Mouse (Mus musculus) mouse trophoblast stem cell (cell line): ENCODE results near the gene Ada.
"Not testable (repeated sequence)": the region's sequence is repeated elsewhere in the genome, so short reads cannot be mapped to it uniquely, and the experiment has no call there.

Experiments
- in situ Hi-C, 2 experiments: fragments of 300-500 bp; cut with MseI, MboI; formaldehyde crosslinking; loops; 2 replicates in 1 of 2; 3 replicates in 1 of 2; pipeline ENCODE4 v1.15.1; 2025

Gene Ada

GRCm38 (mm10) chr2:163699078-163699780 lies 50.8 kb downstream of the Ada start:
- in situ Hi-C loops: no loop called here

- in situ Hi-C loops: no loop called here
These were observed 52.1 kb downstream of the Ada start for GRCm38 (mm10) chr2:163697764-163698480.

- in situ Hi-C loops: no loop called here
These were observed 53.3 kb downstream of the Ada start for GRCm38 (mm10) chr2:163696763-163697162.

GRCm38 (mm10) chr2:163693716-163694314 lies 56.2 kb downstream of the Ada start:
- in situ Hi-C loops: no loop called here

GRCm38 (mm10) chr2:163692873-163693612 lies 57.0 kb downstream of the Ada start:
- in situ Hi-C loops: no loop called here

- in situ Hi-C loops: no loop called here
These were observed 58.0 kb downstream of the Ada start for GRCm38 (mm10) chr2:163691846-163692605.

GRCm38 (mm10) chr2:163690409-163691304 lies 59.4 kb downstream of the Ada start:
- in situ Hi-C loops: no loop called here

- in situ Hi-C loops: no loop called here
These were observed 60.3 kb downstream of the Ada start for GRCm38 (mm10) chr2:163689771-163690170.

GRCm38 (mm10) chr2:163688377-163688776 lies 61.7 kb downstream of the Ada start:
- in situ Hi-C loops: not testable (repeated sequence)

GRCm38 (mm10) chr2:163686886-163687285 lies 63.2 kb downstream of the Ada start:
- in situ Hi-C loops: no loop called here

GRCm38 (mm10) chr2:163686233-163686632 lies 63.8 kb downstream of the Ada start:
- in situ Hi-C loops: no loop called here

- in situ Hi-C loops: no loop called here
These were observed 64.3 kb downstream of the Ada start for GRCm38 (mm10) chr2:163685761-163686200.

- in situ Hi-C loops: no loop called here
These were observed 64.8 kb downstream of the Ada start for GRCm38 (mm10) chr2:163685287-163685686.

GRCm38 (mm10) chr2:163682344-163682743 lies 67.7 kb downstream of the Ada start:
- in situ Hi-C loops: no loop called here

- in situ Hi-C loops: no loop called here
These were observed 73.3 kb downstream of the Ada start for GRCm38 (mm10) chr2:163676745-163677144.
